13 mouse cellular contexts compared by ENCODE assay signal in genomic region chr5:42891890-42892289, GRCm38 (mm10).
DNase-seq lines count a peak whose midpoint lies in the region; ATAC-seq lines count a peak whose summit lies in the region.
"Had no signal": no experiment of that assay in that cellular context is flagged by ENCODE, and none has a peak within 500 bp of the region (broad histone marks: within the 10 kb centered on the region; RNA-seq: fewer than 3 reads in every experiment).

No protein-coding gene starts in this region.

- H3K4me1 ChIP-seq in forebrain, embryonic 15.5 days = no peaks in the 10 kb centered on the region
- peaks cover 17% of the 10 kb centered on the region; the same call in 1 of the 2 replicates for H3K4me1 ChIP-seq in midbrain, embryonic 15.5 days
- H3K4me1 ChIP-seq: kidney, embryonic 15.5 days; limb, embryonic 15.5 days; lung, embryonic 15.5 days had no signal

- no peak overlapping the region for H3K9ac ChIP-seq in forebrain, embryonic 15.5 days (replicated peaks)
- no peak overlapping the region for H3K9ac ChIP-seq in midbrain, embryonic 15.5 days
- H3K9ac ChIP-seq: kidney, embryonic 15.5 days; limb, embryonic 15.5 days; lung, embryonic 15.5 days had no signal

- no peak overlapping the region for H3K4me2 ChIP-seq in forebrain, embryonic 15.5 days (replicated peaks)
- no peak overlapping the region for H3K4me2 ChIP-seq in midbrain, embryonic 15.5 days
- H3K4me2 ChIP-seq: kidney, embryonic 15.5 days; limb, embryonic 15.5 days; lung, embryonic 15.5 days had no signal

- DNase-seq in adrenal gland, postnatal 25 days = peak; percentile 4
- no peak for DNase-seq in adrenal gland, adult 2 months
- DNase-seq in retina, postnatal 1 day = peak; percentile 6
- DNase-seq in retina, embryonic 14.5 days (ENCODE audit: low spot score) = no peak
- no peak for DNase-seq in kidney, adult 9 months
- DNase-seq in B cell, adult 2 months = no peak
- DNase-seq: heart, adult 2 months; thymus, adult 2 months had no signal

- WGBS in forebrain, embryonic 15.5 days = 27% methylated on average over 2 of the region's 2 CpGs
- WGBS in midbrain, embryonic 15.5 days = 18% methylated on average over 2 of the region's 2 CpGs

- no peaks in the 10 kb centered on the region for H3K27me3 ChIP-seq in forebrain, embryonic 15.5 days
- H3K27me3 ChIP-seq in midbrain, embryonic 15.5 days (replicated peaks) = no peaks in the 10 kb centered on the region
- H3K27me3 ChIP-seq: kidney, embryonic 15.5 days; limb, embryonic 15.5 days; lung, embryonic 15.5 days had no signal

- peak; percentile 64; the same call in 1 of the 2 replicates for ATAC-seq in forebrain, embryonic 15.5 days (replicated peaks)
- ATAC-seq in midbrain, embryonic 15.5 days (replicated peaks) = peak; percentile 80

- no peak overlapping the region for H3K4me3 ChIP-seq in forebrain, embryonic 15.5 days
- H3K4me3 ChIP-seq in midbrain, embryonic 15.5 days = no peak overlapping the region
- H3K4me3 ChIP-seq: heart, adult 2 months; kidney, embryonic 15.5 days; limb, embryonic 15.5 days; lung, embryonic 15.5 days had no signal

- H3K27ac ChIP-seq in forebrain, embryonic 15.5 days (replicated peaks) = no peak overlapping the region
- H3K27ac ChIP-seq in midbrain, embryonic 15.5 days = no peak overlapping the region
- H3K27ac ChIP-seq: heart, adult 2 months; kidney, embryonic 15.5 days; limb, embryonic 15.5 days; lung, embryonic 15.5 days had no signal

- H3K36me3 ChIP-seq in forebrain, embryonic 15.5 days = no peaks in the 10 kb centered on the region
- no peaks in the 10 kb centered on the region for H3K36me3 ChIP-seq in midbrain, embryonic 15.5 days (replicated peaks)
- H3K36me3 ChIP-seq: kidney, embryonic 15.5 days; limb, embryonic 15.5 days; lung, embryonic 15.5 days had no signal

- no peaks in the 10 kb centered on the region for H3K9me3 ChIP-seq in forebrain, embryonic 15.5 days
- H3K9me3 ChIP-seq in midbrain, embryonic 15.5 days = no peaks in the 10 kb centered on the region
- H3K9me3 ChIP-seq: kidney, embryonic 15.5 days; limb, embryonic 15.5 days; lung, embryonic 15.5 days had no signal

Comparison
In these comparisons a context has a peak if more than half of its experiments do, and no peak if none do; other contexts are left out.
1. DNase-seq: peak in adrenal gland, postnatal 25 days (single experiment) and retina, postnatal 1 day (single experiment); none in adrenal gland, adult 2 months (single experiment), retina, embryonic 14.5 days (single experiment), kidney, adult 9 months (single experiment) and B cell, adult 2 months (0 of 2).